Mouse (Mus musculus) myocyte (in vitro differentiated cells): ENCODE results near the gene 1600002K03Rik.
"Not testable (repeated sequence)": the region's sequence is repeated elsewhere in the genome, so short reads cannot be mapped to it uniquely, and the experiment has no call there.

Source experiments
- E2F4 ChIP-seq: IDR thresholded peaks from one replicate; pipeline ENCODE4 v1.6.1; 2011; ENCODE audit warnings: mild to moderate bottlenecking, control low read depth, moderate library complexity; ENCODE audit not compliant: insufficient read depth
- POLR2A ChIP-seq: IDR thresholded peaks from one replicate; pipeline ENCODE4 v1.6.1; 2011; ENCODE audit warnings: low read depth, mild to moderate bottlenecking, control low read depth, moderate library complexity; ENCODE audit not compliant: insufficient read length
- POLR2AphosphoS2 ChIP-seq: IDR thresholded peaks from one replicate; pipeline ENCODE4 v1.6.1; 2011; ENCODE audit warnings: low read depth, control low read depth; ENCODE audit not compliant: insufficient read length
- SRF ChIP-seq: IDR thresholded peaks from one replicate; pipeline ENCODE4 v1.6.1; 2011; ENCODE audit warnings: low read depth; ENCODE audit not compliant: control insufficient read depth, insufficient read length
- TCF12 ChIP-seq: IDR thresholded peaks from one replicate; pipeline ENCODE4 v1.6.1; 2011; ENCODE audit warnings: mild to moderate bottlenecking, control low read depth; ENCODE audit not compliant: poor library complexity, insufficient read depth, severe bottlenecking
- USF1 ChIP-seq: IDR thresholded peaks from one replicate; pipeline ENCODE4 v1.6.1; 2011; ENCODE audit warnings: low read depth, mild to moderate bottlenecking, control low read depth, moderate library complexity

DNA sequence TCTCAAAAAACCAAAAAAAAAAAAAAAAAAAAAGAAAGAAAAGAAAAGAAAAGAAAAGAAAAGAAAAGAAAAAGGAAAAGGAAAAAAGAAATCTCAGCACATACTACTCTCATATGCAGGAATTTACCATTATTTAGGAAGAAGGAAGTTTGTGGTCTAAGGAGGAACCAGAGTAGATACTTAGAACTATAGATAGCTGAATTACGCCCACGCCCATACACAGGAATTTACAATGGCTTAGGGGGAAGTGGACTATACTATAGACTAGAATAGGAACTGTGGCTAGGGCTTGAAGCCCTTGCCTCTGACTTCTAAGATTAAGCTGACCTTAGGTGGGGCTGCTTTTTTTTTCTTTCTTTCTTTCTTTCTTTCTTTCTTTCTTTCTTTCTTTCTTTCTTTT, 50.4 kb downstream of the 1600002K03Rik start:
- not testable (repeated sequence) for TF ChIP-seq POLR2A, POLR2AphosphoS2, E2F4, SRF, USF1, TCF12
